Mouse (Mus musculus) brain, embryonic 18.5 days (tissue): Measurements from ENCODE around the gene Slco2a1.
A peak's percentile ranks its signal among the peaks of the same experiment; 100 is the strongest.
"Not testable (repeated sequence)": the region's sequence is repeated elsewhere in the genome, so short reads cannot be mapped to it uniquely, and the experiment has no call there.

Experiments used
- DNase-seq: peaks from one replicate; pipeline ENCODE4 v3.0.0-alpha.2; 2012; ENCODE audit warnings: low read depth, low spot score

Slco2a1 gene

GRCm38 (mm10) chr9:103083405-103083804 lies 94.9 kb downstream of the Slco2a1 start:
- no peak for DNase-seq

- no peak for DNase-seq
These were observed 98.2 kb downstream of the Slco2a1 start for GRCm38 (mm10) chr9:103086736-103087135.

- no peak for DNase-seq
These were observed 98.8 kb downstream of the Slco2a1 start for GRCm38 (mm10) chr9:103087301-103087700.

DNA sequence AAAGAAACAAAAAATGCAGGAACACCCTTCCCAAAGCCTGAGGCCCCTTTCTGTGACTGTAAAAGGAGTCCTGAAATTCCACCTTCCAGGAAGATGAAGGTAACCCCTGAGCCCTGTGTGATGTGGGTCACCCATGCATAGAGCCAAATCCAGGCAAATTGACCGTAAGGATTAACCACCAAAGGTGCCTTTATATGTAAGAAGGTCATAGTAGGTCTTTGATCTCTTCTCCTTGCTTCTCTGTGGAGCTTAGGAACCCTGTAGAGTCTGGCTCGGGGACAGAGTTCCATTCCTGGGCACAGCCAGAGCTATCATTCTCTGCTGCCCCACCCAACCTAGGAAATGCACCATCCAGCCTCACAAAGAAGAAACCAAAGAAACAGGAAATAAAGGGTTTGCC lies 100.1 kb downstream of the Slco2a1 start:
- no peak for DNase-seq

DNA sequence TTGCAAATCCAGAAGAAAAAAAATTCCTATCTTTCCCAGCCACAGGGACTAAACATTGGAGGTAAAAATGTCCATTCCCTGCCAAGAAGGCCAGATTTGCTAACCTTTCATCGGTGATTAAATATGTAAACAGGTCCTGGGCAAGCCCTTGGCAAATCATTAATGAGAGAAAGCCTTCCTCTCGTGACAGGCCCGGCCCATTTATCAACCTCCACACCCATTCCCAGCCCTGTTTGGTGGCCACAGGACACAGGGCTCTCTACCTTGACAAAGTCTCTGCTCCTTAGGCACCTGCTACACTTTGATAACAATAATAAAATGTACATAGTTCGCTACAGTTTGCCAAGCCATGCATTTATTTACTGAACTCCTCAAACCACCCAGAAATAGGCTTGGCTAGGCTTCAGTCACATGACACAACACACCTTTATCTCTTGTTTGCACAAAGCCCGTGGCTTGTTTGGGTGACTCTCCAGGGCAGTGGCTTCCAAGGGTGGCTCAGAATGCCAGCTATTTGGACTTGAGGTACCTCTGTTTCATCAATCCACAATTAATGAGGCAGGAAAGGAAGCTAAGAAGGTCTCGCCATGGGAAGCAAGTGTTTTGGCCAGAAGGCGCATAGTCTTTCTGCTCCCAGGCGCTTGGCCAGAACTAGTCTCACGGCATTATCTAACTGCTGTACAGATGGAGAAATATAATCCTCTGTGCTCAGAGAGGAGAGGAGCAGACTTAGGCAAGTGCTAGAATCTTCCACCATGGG lies 101.8 kb downstream of the Slco2a1 start:
- no peak for DNase-seq

DNA sequence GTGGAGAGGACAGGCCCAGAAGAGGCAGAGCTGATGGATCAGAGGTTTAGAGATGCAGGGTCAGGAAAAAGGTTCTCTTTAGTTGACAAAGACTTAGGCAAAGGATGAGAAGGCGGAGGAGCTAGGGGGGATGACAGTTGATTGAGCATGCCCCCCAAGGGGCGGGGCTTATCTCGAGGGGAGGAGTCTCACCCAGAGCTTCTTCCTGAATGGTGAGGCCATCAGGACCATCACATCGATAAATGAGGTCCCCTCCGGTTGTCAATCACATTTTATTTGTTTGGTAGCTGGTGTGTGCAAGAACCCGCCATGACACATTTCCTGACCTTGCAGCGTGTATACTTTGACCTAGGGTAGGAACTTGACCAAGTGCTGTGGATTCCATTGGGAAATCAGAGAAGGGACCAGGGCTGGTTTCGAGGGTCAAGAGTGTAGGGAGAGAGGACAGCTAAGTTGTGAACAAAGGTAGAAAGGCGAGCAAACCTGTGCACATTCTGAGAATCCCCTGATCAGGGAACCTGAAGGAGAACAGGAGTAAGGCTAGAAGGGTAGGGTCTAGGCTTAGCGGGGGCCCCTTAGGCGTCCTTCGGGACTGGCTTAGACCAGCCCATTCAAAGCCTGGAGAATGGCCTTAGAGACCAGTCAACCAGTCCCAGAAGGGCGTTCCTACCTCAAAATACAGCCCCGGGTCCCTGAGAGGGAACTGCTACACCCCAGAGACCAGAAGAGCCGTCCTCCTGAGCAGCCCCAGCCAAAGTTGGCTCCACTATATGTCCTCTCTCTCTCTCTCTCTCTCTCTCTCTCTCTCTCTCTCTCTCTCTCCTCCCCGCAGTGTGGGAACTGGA lies 102.7 kb downstream of the Slco2a1 start:
- no peak for DNase-seq

DNA sequence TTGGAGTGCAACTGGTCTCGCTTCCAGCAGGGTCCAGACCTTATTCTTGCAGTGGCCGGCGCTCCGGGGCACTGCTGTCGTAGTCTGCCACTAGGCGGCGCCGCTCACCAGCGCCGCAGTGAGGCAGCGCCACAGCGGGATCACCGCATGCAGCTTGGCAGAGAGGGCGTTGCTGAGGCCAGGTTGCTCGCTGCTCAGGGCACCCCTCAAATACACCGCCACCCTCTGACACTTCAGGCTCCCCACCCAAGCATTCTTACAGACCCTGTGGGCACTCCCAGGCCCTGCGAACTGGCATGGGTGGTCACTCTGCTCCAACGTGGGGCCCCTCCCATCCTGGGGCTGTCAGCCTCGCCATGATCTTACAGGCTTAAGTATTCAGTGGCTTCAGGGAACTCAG lies 103.7 kb downstream of the Slco2a1 start:
- no peak for DNase-seq

GRCm38 (mm10) chr9:103093681-103094080 lies 105.2 kb downstream of the Slco2a1 start:
- DNase-seq: no peak

DNA sequence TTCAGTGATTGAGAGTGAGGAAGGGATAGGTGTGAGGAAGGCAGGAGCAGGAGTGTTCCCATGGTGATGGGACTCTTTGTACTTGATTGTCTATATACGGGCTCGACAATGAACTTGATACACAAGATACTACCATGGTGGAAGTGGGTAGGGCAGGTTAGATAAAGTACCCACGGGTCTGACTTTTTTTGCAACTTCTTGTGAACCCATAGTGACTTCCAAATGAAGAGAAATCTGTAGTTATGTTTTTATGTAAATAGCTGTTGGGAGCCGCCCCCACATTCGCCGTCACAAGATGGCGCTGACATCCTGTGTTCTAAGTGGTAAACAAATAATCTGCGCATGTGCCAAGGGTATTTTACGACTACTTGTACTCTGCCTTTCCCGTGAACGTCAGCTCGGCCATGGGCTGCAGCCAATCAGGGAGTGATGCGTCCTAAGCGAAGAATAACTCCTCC lies 119.9 kb downstream of the Slco2a1 start:
- DNase-seq: not testable (repeated sequence)

GRCm38 (mm10) chr9:103108943-103109670 lies 120.6 kb downstream of the Slco2a1 start:
- DNase-seq: no peak

- DNase-seq: no peak
These were observed 121.4 kb downstream of the Slco2a1 start for GRCm38 (mm10) chr9:103109911-103110310.

DNA sequence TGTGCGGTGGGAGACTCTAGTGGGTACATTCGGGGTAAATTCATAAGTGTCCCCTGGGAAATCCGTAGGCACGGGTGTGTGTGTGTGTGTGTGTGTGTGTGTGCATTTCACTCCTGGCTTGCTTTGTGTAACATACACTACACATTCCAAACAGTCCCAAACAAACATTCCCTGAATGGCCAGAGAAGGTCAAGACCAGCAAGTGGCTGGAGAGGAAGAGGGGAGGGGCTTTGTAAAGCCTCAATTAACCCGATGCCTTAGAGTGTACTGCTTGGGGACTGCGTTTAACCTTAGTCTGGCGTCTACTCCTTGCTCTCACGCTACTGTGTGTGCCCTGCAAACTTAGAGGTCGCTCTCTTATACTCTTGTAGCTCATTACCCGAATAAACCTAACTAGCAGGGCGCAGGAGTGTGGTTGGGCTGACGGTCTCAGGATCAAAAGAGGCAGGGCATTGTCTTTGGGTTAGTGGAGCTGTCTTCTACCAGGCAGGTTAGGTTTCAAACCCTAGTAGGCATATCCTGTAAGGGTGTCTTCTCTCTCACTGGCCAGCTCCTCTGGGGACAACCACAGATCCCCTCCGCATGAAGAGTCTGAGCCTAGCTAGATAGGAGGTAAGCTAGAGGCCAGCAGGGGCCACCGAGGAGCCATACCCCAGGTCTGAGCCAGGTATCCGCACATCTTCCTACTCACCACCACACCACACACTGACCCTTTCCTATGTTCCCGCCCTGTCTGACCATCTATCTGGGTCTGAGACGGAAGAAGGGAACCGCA lies 122.4 kb downstream of the Slco2a1 start:
- DNase-seq: no peak

- peak; percentile 56 for DNase-seq
These were observed 123.3 kb downstream of the Slco2a1 start, which contains the start of gene Rab6b for GRCm38 (mm10) chr9:103111621-103112470. Gene Rab6b (plus strand): TSS chr9:103111787.

GRCm38 (mm10) chr9:103112471-103113271 lies 124.2 kb downstream of the Slco2a1 start:
- no peak for DNase-seq

DNA sequence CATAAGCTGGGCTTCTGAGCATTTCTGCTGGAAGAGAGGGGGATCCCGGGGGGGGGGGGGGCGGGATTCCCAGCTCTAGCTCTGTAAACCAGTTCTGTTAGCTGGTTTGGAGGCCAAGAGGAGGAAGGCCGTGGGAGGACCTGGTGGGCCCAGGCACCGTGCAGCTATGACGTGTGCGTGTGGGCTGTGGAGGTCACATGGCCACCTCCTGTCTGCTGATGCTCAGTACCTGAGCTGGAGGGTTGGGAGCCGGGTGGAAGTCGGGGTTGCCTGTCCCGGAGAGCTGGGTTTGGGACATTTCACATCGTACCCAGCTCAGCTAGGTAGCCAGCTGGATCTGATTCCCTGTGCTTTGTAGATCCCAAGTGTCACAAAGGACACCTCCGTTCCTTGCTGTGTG lies 124.8 kb downstream of the Slco2a1 start:
- DNase-seq: no peak

DNA sequence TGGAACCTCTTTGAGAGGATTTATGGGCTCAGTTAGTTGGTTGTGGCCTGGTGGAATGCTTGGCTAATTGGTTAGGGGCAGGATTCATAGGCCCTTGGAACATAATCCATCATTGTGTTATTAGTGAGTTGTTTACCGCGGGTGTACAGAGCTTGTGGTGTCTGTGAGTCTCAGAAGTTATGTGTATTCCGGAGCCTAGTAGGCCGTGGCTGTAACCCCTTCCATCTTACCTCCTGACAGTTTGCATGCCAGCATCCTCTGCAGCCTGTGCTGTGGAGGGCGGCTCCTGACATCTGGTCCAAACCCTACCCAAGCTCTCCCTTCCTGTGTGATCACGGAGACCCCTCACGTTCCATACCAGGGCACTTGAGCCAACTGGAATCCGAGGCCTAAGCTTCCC lies 125.8 kb downstream of the Slco2a1 start:
- no peak for DNase-seq

DNA sequence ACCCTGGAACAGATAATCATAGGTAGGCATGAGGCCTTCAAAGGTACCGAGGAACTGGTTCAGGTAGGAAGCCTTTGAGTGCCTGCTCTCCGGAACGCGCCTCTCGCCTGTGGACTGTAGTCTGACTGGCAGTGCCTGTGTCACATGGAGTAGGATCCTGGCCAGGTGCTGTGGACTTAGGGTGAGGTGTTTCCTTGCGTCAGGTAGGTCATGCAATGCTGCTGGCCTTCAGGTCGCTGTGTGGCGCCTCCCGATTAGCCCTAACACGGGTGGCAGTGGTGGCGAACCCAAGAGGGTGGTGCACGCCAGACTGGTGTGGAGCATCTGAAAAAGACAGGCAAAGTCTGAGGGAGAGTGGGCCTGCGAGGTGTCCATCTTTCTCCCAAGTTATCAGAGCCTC lies 126.4 kb downstream of the Slco2a1 start:
- no peak for DNase-seq

DNA sequence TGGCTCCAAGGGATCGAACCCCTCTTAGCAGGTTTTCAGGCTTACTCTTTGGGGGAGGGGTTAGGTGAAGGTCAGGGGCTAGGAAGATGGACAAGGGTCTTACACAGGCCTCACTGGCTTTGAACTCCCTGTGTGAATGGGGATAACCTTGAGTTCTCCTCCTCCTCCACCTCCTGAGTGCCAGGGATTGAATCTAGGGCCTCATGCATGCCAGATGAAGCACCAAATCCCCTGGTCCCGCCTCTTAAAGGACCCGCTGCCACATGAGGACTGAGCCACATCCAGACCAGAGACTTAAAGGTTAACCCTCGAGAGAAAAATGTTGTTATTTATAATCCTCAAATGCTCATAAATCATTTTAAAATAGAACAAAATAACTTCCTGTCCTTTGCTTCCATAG lies 128.4 kb downstream of the Slco2a1 start:
- no peak for DNase-seq

- no peak for DNase-seq
These were observed 129.0 kb downstream of the Slco2a1 start for GRCm38 (mm10) chr9:103117495-103117894.
